Mouse (Mus musculus): ENCODE data around the gene Pcnp. TPM values are rescaled to one million over a fixed set of nuclear protein-coding genes. Genes with fewer than 3 reads are reported as not detected.
"Not testable (repeated sequence)": the region's sequence is repeated elsewhere in the genome, so short reads cannot be mapped to it uniquely, and the experiment has no call there.

Pcnp gene
- polyA plus RNA-seq, 1 experiment from 2014 or later: 228 TPM

DNA sequence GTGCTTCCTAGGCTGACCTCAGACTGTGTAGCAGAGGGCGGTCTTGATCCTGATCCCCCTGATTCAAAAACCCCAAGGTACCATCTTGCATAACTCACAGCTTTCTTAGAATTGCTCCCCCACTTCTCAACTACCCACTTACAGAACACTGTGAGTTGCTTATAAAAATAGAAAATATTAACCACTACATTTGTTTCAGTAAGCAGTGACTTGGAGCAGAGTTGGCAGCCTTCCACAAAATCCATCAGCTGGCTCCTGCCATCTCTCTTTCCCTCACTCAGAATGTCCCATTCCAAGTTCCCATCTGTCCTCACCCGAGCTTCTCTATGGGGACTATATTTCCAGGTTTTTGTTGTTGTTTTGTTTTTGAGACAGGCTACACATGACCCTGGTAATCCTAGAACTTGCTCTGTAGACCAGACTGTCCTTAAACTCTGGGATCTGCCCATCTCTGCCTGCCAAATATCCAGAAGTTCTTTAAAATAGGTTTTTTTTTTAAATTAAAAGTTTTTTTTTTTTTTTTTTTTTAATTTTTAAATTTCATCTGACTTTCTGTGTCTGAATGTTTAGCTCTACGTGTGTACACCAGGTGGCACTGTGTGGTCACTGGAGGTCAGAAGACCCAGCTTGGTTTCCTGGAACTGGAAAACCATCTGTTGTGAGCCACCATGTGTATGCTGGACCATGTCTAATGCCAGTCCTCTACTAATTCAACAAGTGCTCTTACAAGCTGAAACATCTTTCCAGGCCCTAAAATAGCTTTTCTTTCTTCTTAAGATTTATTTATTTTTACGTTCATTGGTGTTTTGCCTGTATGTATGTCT, 65.2 kb downstream of the Pcnp start:
- no peak overlapping the region for H3K4me2 ChIP-seq (replicated peaks; ENCODE audit: low read depth, low read length)
- peaks cover 6% of the 10 kb centered on the region; the same call in 1 of the 2 replicates for H3K4me1 ChIP-seq (ENCODE audit: control insufficient read depth, insufficient read depth, low read length)
- no peak overlapping the region for H3K4me3 ChIP-seq (ENCODE audit: low read length)
- H3K9me3 ChIP-seq (ENCODE audit: control insufficient read depth, low read length): no peaks in the 10 kb centered on the region
- WGBS: 69% methylated on average over 4 of the region's 4 CpGs
- no peak overlapping the region for H3K27ac ChIP-seq (ENCODE audit: low read depth, low read length)
- H3K27me3 ChIP-seq (ENCODE audit: control insufficient read depth, insufficient read depth, low read length): no peaks in the 10 kb centered on the region
- H3K9ac ChIP-seq (ENCODE audit: low read depth, low read length): no peak overlapping the region
- ATAC-seq (ENCODE audit: low FRiP score, low TSS enrichment): no peak
- peaks cover 10% of the 10 kb centered on the region for H3K36me3 ChIP-seq (ENCODE audit: control insufficient read depth, insufficient read depth, low read length)

DNA sequence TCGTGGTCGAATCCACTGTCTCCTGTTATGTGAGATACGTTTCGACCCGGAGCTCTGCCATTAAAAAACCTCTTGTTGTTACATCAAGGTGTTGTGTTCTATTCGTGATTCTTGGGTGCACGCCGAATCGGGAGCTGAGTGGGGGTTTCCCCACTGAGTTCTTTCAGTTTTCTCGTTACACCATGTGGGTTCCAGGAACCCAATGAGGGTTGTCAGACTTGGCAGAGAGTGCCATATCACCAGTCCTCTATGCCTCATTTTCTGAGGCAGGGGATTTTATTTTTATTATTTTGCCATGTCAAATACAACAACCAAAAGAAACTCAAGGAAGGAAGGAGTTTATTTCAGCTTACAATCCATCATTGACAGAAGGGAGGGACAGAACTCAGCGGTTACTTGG, 66.5 kb downstream of the Pcnp start:
- WGBS: 91% methylated on average over 6 of the region's 11 CpGs
- H3K4me3 ChIP-seq (ENCODE audit: low read length): not testable (repeated sequence)

More for the DNA sequence above, 66.5 kb downstream of the Pcnp start:
- not testable (repeated sequence) for H3K36me3 ChIP-seq (ENCODE audit: control insufficient read depth, insufficient read depth, low read length); ATAC-seq (ENCODE audit: low FRiP score, low TSS enrichment); H3K27ac ChIP-seq (ENCODE audit: low read depth, low read length); H3K27me3 ChIP-seq (ENCODE audit: control insufficient read depth, insufficient read depth, low read length); H3K9me3 ChIP-seq (ENCODE audit: control insufficient read depth, low read length); H3K4me1 ChIP-seq (ENCODE audit: control insufficient read depth, insufficient read depth, low read length); H3K9ac ChIP-seq (ENCODE audit: low read depth, low read length); H3K4me2 ChIP-seq (replicated peaks; ENCODE audit: low read depth, low read length)

Small RNA genes lying within 50 kb of the gene (microRNA-seq; reads per million reads assigned to microRNA genes)
- not detected for gene Gm24047

Other genes with a start within 250 kb of the Pcnp start
- gene Nfkbiz, start 190.8 kb downstream of the Pcnp start, polyA plus RNA-seq (2014; fragmentation: Nextera tagmentation; extraction: Ambion mirVana): 3.9 and 4.4 TPM in 2 replicates
- 1.1 and 1.3 TPM in 2 replicates for gene Nxpe3, start 134.5 kb downstream of the Pcnp start, polyA plus RNA-seq (2014; fragmentation: Nextera tagmentation; extraction: Ambion mirVana)
- 16.2 and 16.4 TPM in 2 replicates for gene Cep97, start 94.9 kb downstream of the Pcnp start, polyA plus RNA-seq (2014; fragmentation: Nextera tagmentation; extraction: Ambion mirVana)
- 858 and 1,157 TPM in 2 replicates for gene Rpl24, start 63.5 kb downstream of the Pcnp start, polyA plus RNA-seq (2014; fragmentation: Nextera tagmentation; extraction: Ambion mirVana)
- gene Zbtb11, start 55.9 kb downstream of the Pcnp start, polyA plus RNA-seq (2014; fragmentation: Nextera tagmentation; extraction: Ambion mirVana): 13.8 and 24.5 TPM in 2 replicates
- 32.8 and 34.3 TPM in 2 replicates for gene Trmt10c, start 8.1 kb upstream of the Pcnp start, polyA plus RNA-seq (2014; fragmentation: Nextera tagmentation; extraction: Ambion mirVana)
- 24.0 and 33.2 TPM in 2 replicates for gene Senp7, start 18.6 kb upstream of the Pcnp start, polyA plus RNA-seq (2014; fragmentation: Nextera tagmentation; extraction: Ambion mirVana)
- gene Impg2, start 174.6 kb upstream of the Pcnp start, polyA plus RNA-seq (2014; fragmentation: Nextera tagmentation; extraction: Ambion mirVana): 0.20 and 0.28 TPM in 2 replicates

Data from kidney, embryonic 14.5 days (tissue).